Mouse (Mus musculus) heart, embryonic 14.5 days (tissue): ENCODE results near the gene Dynlt1f. TPM values are rescaled to one million over a fixed set of nuclear protein-coding genes. Genes with fewer than 3 reads are reported as not detected.
"Not testable (repeated sequence)": the region's sequence is repeated elsewhere in the genome, so short reads cannot be mapped to it uniquely, and the experiment has no call there.

Experiments used
- ATAC-seq: fragments of 200-750 bp; cut with Nextera tagmentation; 2 replicates; pipeline ENCODE4 v1.8.0; 2017; ENCODE audit warnings: low read depth, moderate TSS enrichment; ENCODE audit not compliant: insufficient number of reproducible peaks, insufficient read depth, low FRiP score
- H3K27ac ChIP-seq, 2 experiments: fragments of 200-500 bp in 1 of 2; fragments of 300-500 bp in 1 of 2; sonication (generic) in 1 of 2; replicated peaks in 1 of 2; 2 replicates each; pipeline ENCODE4 v1.5.1; 2012 to 2014; ENCODE audit warnings: low read depth in 2 of 2, low read length in 2 of 2, control low read depth in 1 of 2, mild to moderate bottlenecking in 1 of 2, mixed read lengths in 1 of 2; ENCODE audit not compliant: control insufficient read depth in 1 of 2, insufficient read depth in 1 of 2
- H3K27me3 ChIP-seq: fragments of 300-500 bp; sonication (generic); 2 replicates; pipeline ENCODE4 v1.6.1; 2014; ENCODE audit warnings: mild to moderate bottlenecking, low read length, control low read depth; ENCODE audit not compliant: control insufficient read depth, insufficient read depth
- H3K36me3 ChIP-seq: fragments of 300-500 bp; sonication (generic); 2 replicates; pipeline ENCODE4 v1.6.1; 2014; ENCODE audit warnings: mild to moderate bottlenecking, control low read depth, low read length, mixed read lengths; ENCODE audit not compliant: control insufficient read depth, insufficient read depth
- H3K4me1 ChIP-seq, 2 experiments: fragments of 200-500 bp in 1 of 2; fragments of 300-500 bp in 1 of 2; sonication (generic) in 1 of 2; 2 replicates each; pipeline ENCODE4 v1.6.1; 2012 to 2014; ENCODE audit warnings: low read length in 2 of 2, control low read depth in 1 of 2, mixed read lengths in 1 of 2; ENCODE audit not compliant: control insufficient read depth in 2 of 2, insufficient read depth in 2 of 2
- H3K4me2 ChIP-seq: fragments of 300-500 bp; sonication (generic); 2 replicates; pipeline ENCODE4 v1.6.1; 2014; ENCODE audit warnings: mild to moderate bottlenecking, low read length
- H3K4me3 ChIP-seq, 2 experiments: fragments of 200-500 bp in 1 of 2; fragments of 300-500 bp in 1 of 2; sonication (generic) in 1 of 2; 2 replicates each; pipeline ENCODE4 v1.5.1; 2012 to 2014; ENCODE audit warnings: low read length in 2 of 2, mild to moderate bottlenecking in 2 of 2, control low read depth in 1 of 2, low read depth in 1 of 2, moderate library complexity in 1 of 2; ENCODE audit not compliant: control insufficient read depth in 1 of 2, insufficient read depth in 1 of 2
- H3K9ac ChIP-seq: fragments of 300-500 bp; sonication (generic); 2 replicates; pipeline ENCODE4 v1.6.1; 2014; ENCODE audit warnings: mild to moderate bottlenecking, low read length
- H3K9me3 ChIP-seq: fragments of 300-500 bp; sonication (generic); 2 replicates; pipeline ENCODE4 v1.6.1; 2016; ENCODE audit warnings: low read length, control low read depth; ENCODE audit not compliant: control insufficient read depth
- WGBS: fragments of 180-500 bp; shearing (Covaris S2); extraction: QIAGEN DNeasy Blood & Tissue Kit; methylation state at CpG from one replicate; pipeline ENCODE4 v1.1.7; 2014; 5-methylcytosine and 5-hydroxymethylcytosine counted together
- polyA plus RNA-seq: library from polyadenylated mRNA; unstranded; fragments of >200 nt; fragmentation: Nextera tagmentation; extraction: Ambion mirVana; gene quantifications from 2 replicates; pipeline ENCODE4 v1.2.1, GENCODE M21; 2014

Gene Dynlt1f
- polyA plus RNA-seq, 1 experiment from 2014 or later = 265 TPM

GRCm38 (mm10) chr17:6617689-6618400 lies 37.9 kb downstream of the Dynlt1f start:
- not testable (repeated sequence) for H3K27ac ChIP-seq, H3K9me3 ChIP-seq, H3K9ac ChIP-seq, H3K4me1 ChIP-seq, H3K4me3 ChIP-seq, H3K36me3 ChIP-seq, H3K4me2 ChIP-seq, H3K27me3 ChIP-seq, ATAC-seq
- 60% methylated on average over 5 of the region's 13 CpGs for WGBS

- H3K4me1 ChIP-seq, H3K4me2 ChIP-seq, ATAC-seq, H3K27me3 ChIP-seq, H3K4me3 ChIP-seq, H3K36me3 ChIP-seq, H3K27ac ChIP-seq, H3K9me3 ChIP-seq, H3K9ac ChIP-seq: not testable (repeated sequence)
- WGBS = 98% methylated on average over 9 of the region's 9 CpGs
Observed at GRCm38 (mm10) chr17:6616731-6617130, 39.0 kb downstream of the Dynlt1f start.

- WGBS = 79% methylated on average over 4 of the region's 9 CpGs
Observed at GRCm38 (mm10) chr17:6614316-6614715, 41.4 kb downstream of the Dynlt1f start.

GRCm38 (mm10) chr17:6613524-6613923 lies 42.2 kb downstream of the Dynlt1f start:
- not testable (repeated sequence) for H3K4me2 ChIP-seq, H3K9ac ChIP-seq, H3K4me3 ChIP-seq, H3K36me3 ChIP-seq, H3K27me3 ChIP-seq, H3K9me3 ChIP-seq, ATAC-seq, H3K27ac ChIP-seq, H3K4me1 ChIP-seq
- 91% methylated on average over 11 of the region's 14 CpGs for WGBS

More at GRCm38 (mm10) chr17:6614316-6614715, 41.4 kb downstream of the Dynlt1f start:
- not testable (repeated sequence) for H3K4me2 ChIP-seq, ATAC-seq, H3K9me3 ChIP-seq, H3K27me3 ChIP-seq, H3K36me3 ChIP-seq, H3K27ac ChIP-seq, H3K4me1 ChIP-seq, H3K4me3 ChIP-seq, H3K9ac ChIP-seq

GRCm38 (mm10) chr17:6605347-6605746 lies 50.4 kb downstream of the Dynlt1f start:
- ATAC-seq, H3K4me1 ChIP-seq, H3K9me3 ChIP-seq, H3K27ac ChIP-seq, H3K9ac ChIP-seq, H3K27me3 ChIP-seq, H3K4me3 ChIP-seq, H3K4me2 ChIP-seq, H3K36me3 ChIP-seq: not testable (repeated sequence)
- WGBS = 69% methylated on average over 1 of the region's 1 CpGs

- H3K27me3 ChIP-seq, H3K9ac ChIP-seq, H3K4me3 ChIP-seq, ATAC-seq, H3K4me1 ChIP-seq, H3K9me3 ChIP-seq, H3K27ac ChIP-seq, H3K36me3 ChIP-seq: not testable (repeated sequence)
- WGBS = 3% methylated on average over 3 of the region's 4 CpGs
- 0 out of 2 replicates have a peak overlapping the region, but pooled peaks have one; percentile 25 for H3K4me2 ChIP-seq
Observed at GRCm38 (mm10) chr17:6602205-6602604, 53.5 kb downstream of the Dynlt1f start.

GRCm38 (mm10) chr17:6601204-6601911 lies 54.3 kb downstream of the Dynlt1f start, which contains the start of gene Dynlt1c:
Gene Dynlt1c, plus strand, starts transcription at chr17:6601671.
- WGBS = 10% methylated on average over 25 of the region's 40 CpGs
- Histone ChIP-seq H3K4me2 (peak within 1 kb of the TSS; percentile 49), H3K4me3 (peak within 1 kb of the TSS; percentile 36 to 41), H3K27ac (peak within 1 kb of the TSS in 1 of 2 experiments; percentile 0; a peak in 1 of 4 replicates), H3K9ac (peak within 1 kb of the TSS; percentile 49; the same call in 1 of the 2 replicates)
- H3K4me1 ChIP-seq, H3K36me3 ChIP-seq, H3K27me3 ChIP-seq, H3K9me3 ChIP-seq: not testable (repeated sequence)
- peak; percentile 95 for ATAC-seq
